Mouse (Mus musculus) adipocyte (in vitro differentiated cells): ENCODE results near the gene Ski.

Experiments used
- DNase-seq: peaks from one replicate; pipeline ENCODE4 v3.0.0-alpha.2; 2016; ENCODE audit warnings: low spot score

Gene Ski

DNA sequence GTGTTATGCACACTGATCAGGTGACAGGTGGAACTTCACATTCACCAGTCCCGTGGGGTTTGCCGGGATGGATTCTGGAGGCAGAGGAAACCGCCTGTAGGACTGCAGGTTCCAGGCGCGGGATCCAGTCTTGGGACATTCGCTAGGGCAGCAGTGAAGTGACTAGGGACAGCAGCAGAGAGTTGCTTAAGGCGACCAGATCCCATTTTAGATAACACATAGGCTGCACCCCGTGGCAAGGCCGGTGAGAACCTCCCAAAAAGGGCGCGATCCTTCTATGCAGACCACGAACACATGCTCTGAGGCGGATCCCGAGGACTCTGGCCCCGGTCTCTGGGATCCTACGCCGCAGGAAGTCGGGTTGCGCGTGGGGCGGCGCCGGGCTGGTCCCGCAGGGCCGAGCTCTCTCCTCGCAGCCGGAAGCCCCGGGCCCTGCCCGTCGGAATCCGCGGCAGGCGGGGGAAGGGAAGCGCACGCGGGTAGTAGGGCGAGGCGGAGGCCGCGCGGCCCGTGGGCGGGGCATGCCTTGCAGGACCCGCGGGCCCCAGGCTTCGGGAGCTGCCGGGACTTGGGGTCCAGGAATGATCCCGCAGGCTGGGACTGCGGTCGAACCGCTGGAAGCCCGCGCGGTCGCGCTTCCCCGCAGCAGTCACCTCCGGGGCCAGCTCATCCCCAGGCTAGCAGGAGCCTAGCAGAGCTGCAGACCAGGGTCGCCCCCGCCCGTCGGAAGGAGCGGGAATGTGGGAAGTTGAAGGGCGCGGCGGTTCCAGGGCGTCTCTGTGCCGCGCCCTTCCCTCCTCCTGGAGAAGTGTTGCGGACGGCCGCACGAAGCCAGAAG lies 71.9 kb downstream of the Ski start:
- no peak for DNase-seq

DNA sequence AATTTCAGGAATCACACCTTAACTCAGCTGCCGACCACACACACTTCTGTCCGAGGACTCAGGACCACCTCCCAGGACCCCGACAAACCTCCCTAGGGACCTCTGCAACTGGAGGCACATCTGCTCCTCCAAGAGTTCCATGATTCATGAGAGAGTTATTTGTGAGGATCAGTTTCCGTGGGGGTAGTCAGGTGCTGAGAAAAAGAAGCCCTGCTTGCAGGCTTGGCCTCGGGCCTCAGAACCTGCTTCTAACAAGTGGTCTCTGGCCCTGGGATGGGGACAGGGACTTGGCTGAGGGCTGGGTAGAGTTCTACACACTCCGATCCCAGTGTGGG lies 72.5 kb downstream of the Ski start:
- DNase-seq, result no peak

DNA sequence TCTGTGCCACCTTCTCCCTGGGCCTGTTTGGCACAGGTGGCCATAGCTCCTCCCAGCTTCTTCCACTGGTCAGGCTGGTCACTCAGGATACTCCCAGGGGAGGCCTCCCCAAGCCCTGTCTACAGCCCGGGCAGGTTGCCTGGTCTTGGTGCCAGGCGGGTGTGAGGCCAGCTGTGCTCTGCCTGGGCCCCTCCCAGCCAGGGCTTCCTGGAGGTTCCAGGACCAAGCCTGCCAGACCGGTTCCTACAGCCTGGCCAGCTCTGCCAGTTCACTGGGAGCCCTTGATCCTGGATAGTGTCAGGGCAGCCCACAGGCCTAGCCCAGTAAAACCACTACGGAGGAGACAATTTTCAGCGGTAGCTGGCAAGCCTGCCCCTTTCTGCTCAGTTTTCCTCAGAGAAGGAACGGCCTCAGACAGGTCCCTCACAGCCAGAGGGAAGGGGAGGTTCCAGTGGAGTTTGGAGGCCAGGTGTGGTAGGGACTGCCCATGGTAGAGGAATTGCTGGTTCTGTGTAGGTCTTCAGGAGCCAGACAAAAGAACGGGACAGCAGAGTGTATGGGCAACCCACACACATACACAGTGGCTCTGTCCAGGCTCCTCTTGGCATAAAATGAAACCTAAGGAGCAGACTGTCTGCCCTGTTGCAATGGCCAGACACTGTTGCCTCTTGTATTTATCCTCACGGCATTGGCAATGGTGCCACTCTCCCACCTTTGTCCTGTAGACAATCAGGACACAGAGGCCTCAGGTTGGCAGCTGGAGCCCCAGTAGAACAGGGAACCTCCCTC lies 73.3 kb downstream of the Ski start:
- DNase-seq, result peak; percentile 95

GRCm38 (mm10) chr4:155148453-155148852 lies 73.9 kb downstream of the Ski start:
- no peak for DNase-seq

DNA sequence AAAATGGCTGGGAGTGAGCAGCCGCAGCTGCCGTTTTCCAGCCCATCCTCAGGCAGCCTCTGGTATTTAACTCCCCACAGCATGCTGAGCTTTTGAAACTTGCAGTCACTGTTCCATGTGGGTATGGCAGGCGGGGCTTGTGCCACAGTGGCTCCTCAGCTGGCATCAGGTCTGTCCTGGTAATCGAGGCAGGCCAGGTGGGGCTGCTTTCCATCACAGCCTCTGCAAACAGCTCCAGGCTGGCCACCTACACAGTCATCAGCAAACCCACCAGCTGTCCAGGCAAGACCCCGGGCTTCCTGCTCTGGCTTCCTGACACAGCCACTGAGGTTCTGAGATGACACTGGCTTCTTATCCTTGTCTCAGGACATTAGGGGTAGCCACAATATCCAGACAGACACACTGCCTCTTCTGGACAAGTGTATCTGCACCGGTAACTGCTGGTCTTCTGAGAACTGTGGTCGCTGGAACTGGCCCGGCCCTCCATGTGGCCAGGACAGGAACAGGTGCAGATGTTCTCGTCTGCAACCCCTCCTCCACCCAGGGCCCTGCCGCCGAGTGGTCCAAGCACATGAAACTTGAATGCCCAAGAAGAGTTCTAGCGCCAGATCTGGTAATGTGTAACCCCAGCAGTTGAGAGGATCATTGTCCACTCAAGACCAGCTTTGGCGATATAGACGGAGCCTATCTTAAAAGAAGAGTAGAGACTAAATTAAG lies 76.1 kb downstream of the Ski start:
- no peak for DNase-seq

GRCm38 (mm10) chr4:155144548-155145180 lies 77.7 kb downstream of the Ski start:
- no peak for DNase-seq

GRCm38 (mm10) chr4:155143871-155144502 lies 78.4 kb downstream of the Ski start:
- DNase-seq, result peak; percentile 79

DNA sequence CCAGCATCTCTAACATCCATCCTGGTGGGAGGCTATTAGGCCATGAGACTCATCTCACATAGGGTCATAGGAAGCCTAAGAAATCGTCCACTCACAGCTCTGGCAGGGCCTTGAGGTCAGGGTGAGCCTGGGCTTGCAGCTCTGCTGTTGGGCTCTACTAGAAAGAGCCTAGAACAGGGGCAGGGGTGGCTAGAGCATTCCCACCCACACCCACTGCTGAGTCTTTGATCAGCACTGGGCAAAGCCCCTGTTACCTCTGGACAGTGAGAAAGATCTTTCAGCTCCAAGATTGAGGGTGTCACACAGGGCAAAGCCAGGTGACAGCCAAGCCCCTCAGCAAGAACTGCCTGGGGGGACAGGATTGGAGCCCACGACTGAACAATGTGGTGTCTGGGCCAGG lies 79.0 kb downstream of the Ski start:
- DNase-seq, result no peak

- no peak for DNase-seq
Measured at GRCm38 (mm10) chr4:155142836-155143235, 79.6 kb downstream of the Ski start.

- DNase-seq, result no peak
Measured at GRCm38 (mm10) chr4:155140795-155141265, 81.6 kb downstream of the Ski start.

DNA sequence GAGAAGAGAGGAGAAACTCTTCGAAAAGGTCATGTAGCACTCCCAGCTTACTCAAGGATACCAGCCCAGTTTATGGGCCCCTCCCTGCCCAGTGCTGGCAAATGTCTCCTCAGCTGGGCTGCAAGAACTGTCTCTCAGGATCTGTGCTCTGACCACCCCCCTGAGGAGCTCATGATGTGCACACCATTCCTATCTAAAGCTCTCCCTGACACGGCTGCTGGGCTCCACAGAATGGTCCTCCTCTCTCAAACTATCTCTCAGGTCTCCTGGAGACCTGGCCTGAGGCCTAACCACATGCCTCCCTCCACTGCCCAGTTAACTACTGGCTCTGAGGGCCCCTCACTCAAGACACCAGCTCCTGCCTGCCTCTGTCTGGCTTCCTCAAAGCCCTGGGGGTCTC lies 82.2 kb downstream of the Ski start:
- DNase-seq, result no peak

DNA sequence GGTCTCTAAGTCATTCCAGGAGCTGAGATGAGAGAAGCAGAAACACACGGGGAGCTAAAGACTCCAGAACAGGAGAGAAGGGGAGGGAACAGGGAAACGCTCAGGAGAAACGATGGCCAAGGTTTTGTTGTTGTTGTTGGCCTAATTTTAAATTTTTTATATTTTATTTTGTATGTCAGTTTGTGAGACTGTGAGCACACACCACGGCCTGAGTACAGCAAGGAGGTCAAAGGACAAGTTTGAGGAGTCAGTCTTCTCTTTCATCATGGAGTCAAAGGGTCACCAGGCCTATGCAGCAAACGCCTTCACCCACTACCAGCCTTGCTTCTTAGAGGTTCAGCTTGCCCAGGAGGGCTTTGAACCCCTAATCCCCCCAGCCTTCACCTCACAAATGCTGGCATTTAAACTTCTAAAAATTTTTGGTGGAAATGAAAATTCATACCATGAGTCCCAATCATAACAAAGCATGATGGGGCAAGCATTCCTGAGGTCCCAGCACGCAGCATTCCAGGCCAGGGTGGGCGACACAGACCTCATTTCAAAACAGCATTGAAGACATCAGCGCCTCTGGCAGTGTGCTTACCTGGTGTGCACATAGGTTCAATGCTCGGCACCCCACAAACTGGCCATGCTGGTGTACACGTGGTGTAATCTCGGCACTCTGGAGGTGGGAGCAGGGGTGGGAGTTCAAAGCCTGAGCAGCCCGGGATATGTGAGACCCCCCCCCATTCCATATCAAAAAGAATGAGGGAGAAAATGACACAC lies 82.9 kb downstream of the Ski start:
- DNase-seq, result peak; percentile 50

DNA sequence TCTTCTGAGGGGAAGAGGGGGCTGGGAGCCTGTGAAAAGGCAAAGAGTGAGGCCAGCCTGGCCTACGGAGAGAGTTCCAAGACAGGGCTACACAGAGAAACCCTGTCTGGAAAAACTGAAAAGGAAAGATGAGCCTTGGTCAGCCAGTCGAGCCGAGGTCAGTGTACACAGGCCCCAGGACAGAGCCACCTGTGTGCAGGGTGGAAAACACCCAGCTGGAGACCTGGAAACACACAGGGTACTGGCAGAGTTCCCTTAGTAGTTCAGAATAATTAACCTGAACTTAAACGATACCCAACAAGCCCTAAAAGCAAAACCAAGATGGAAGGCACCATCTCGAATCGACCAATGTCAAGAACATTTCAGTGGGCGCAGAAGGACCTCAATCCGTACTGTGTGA lies 83.9 kb downstream of the Ski start:
- no peak for DNase-seq

- DNase-seq, result no peak
Measured at GRCm38 (mm10) chr4:155137891-155138290, 84.5 kb downstream of the Ski start.

- DNase-seq, result peak; percentile 88
Measured at GRCm38 (mm10) chr4:155135909-155136585, 86.3 kb downstream of the Ski start.

- DNase-seq, result no peak
Measured at GRCm38 (mm10) chr4:155134686-155135172, 87.7 kb downstream of the Ski start.

GRCm38 (mm10) chr4:155133658-155134417 lies 88.6 kb downstream of the Ski start:
- peak; percentile 30 for DNase-seq

DNA sequence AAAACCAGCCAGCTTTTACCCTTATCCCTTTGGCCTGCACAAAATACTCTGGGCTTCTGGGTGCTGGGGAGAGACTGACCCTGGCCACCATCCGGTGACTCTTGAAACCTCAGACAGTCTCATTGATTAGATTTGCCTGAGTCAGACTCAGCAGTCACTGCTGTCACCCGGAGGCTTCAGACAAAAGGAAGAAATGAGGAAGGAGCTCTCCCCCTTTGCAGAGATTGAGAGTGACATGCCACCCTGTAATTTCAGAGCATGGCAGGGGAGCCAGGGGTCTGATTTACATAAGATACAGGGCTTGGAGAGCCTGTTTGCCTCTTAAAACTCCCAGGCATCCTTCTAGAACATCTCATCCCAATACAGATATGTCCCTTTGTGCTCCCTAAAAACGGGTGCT lies 89.2 kb downstream of the Ski start:
- no peak for DNase-seq

DNA sequence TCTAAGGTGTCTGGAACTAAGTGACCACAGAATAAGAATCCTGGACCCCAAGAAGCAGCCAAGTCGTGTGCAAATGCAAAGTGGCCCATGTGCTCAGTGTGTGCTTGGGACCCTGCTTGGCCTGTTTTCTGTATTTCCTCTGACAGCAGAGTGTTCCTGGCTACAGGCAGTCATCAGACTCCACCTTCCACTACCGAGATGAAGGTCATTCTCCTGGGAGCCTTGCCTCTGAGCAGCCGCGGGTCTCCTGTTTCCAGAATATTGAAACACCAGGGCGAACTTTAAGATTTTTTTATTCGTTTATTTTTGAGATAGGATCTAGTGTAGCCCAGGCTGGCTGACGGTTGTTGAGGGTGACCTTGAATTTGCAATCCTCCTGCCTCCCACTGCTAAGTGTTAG lies 91.8 kb downstream of the Ski start:
- no peak for DNase-seq
